Mouse (Mus musculus) ovary, adult 2 months (tissue): ENCODE results near the gene Col10a1. TPM values are rescaled to one million over a fixed set of nuclear protein-coding genes. Genes with fewer than 3 reads are reported as not detected.

Source experiments
- polyA plus RNA-seq: library from polyadenylated mRNA; depleted of rRNA; stranded (reverse); fragments of >200 nt; gene quantifications from 2 replicates; pipeline ENCODE4 v1.2.3, GENCODE M21; 2012; rRNA removed

The Col10a1 gene
- polyA plus RNA-seq, result 0.05 and 0.10 TPM in 2 replicates

GRCm38 (mm10) chr10:34389681-34390080, at the start of gene Col10a1:
Gene Col10a1 (plus strand): TSS chr10:34389981.

GRCm38 (mm10) chr10:34418204-34418756, 28.5 kb downstream of the Col10a1 start, which contains the start of gene Nt5dc1:
Gene Nt5dc1 (minus strand): TSS chr10:34418552.

Other genes starting within 250 kb of the Col10a1 start
- 18.8 and 25.4 TPM in 2 replicates for gene Dse, start 182.3 kb upstream of the Col10a1 start, polyA plus RNA-seq
- 40.0 and 43.0 TPM in 2 replicates for gene Tspyl1, start 107.8 kb upstream of the Col10a1 start, polyA plus RNA-seq
- gene Tspyl4, start 92.5 kb upstream of the Col10a1 start, polyA plus RNA-seq, result 5.1 and 5.4 TPM in 2 replicates
- 4.8 and 5.9 TPM in 2 replicates for gene Nt5dc1, start 28.6 kb downstream of the Col10a1 start, polyA plus RNA-seq
- gene Frk, start 93.4 kb downstream of the Col10a1 start, polyA plus RNA-seq, result 3.5 and 5.4 TPM in 2 replicates